Mouse (Mus musculus) G1E-ER4 (cell line): Measurements from ENCODE around the gene Gm6993. TPM values are rescaled to one million over a fixed set of nuclear protein-coding genes. Genes with fewer than 3 reads are reported as not detected.

ENCODE experiments used
- GATA1 ChIP-seq: IDR thresholded peaks from one replicate; pipeline ENCODE4 v1.8.0; 2012; ENCODE audit warnings: low read length, inconsistent platforms
- polyA plus RNA-seq: library from polyadenylated mRNA; stranded (reverse); fragments of >175 nt; gene quantifications from 2 replicates; pipeline ENCODE4 v1.2.3, GENCODE M21; 2012

Gene Gm6993
- polyA plus RNA-seq, 1 experiment, result not detected

DNA sequence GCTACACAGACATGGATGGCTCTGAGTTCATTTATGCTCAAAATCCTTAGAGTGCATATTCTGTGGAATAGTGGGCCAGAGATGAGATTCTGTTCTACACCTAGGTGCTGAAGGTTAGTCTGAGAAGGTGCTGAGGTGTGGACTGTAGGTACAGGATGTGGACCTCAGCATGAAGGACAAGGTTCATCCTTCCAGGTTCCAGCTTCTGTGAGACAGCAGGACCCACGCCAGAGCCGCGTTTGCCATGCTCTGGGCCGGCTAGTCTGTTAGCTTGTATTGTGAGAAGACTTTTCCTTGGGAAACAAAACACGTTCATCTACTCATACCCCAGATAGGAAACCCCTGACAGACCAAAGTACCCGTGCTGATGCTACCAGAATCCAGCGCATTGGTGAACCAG, 33.1 kb downstream of the Gm6993 start:
- TF ChIP-seq GATA1, result no peak

DNA sequence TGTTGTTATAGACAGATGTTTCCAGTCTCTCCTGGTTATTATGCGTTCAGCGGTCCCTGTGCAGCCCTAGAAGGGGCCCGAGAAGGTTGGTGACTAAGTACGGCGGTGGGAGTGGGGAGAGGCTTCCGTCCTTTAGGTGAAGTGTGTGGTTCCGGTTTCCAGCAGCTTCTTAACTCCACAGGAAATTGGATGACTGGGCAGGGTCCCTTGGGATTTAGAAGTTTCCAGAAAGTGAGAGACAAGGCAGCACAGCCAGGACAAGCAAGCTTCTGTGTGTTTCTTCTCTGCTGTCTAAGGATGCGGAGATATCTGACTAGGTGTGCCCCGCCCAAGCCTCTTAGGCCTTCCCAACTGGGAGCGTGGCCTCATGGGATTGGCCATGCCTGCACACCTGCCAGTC, 34.8 kb downstream of the Gm6993 start:
- no peak for TF ChIP-seq GATA1

DNA sequence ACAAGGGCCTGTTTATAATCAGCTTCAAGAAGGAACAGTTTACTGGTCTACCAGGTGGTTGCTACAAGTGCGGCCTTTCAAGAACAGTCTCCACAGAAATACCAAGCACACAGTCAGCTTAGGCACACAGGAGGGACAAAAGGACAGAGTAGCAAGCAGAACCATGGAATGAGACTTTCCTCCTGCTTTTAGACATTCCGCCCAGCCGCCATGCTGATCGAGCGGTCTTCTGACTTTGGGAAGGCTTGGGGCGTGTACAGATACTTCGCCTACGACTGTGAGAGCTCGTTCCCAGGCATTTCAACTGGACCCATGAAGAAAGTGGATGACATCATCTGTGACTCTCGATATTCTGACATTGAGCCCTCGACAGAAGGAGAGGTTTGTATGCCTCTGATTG, 37.7 kb downstream of the Gm6993 start:
- no peak for TF ChIP-seq GATA1

DNA sequence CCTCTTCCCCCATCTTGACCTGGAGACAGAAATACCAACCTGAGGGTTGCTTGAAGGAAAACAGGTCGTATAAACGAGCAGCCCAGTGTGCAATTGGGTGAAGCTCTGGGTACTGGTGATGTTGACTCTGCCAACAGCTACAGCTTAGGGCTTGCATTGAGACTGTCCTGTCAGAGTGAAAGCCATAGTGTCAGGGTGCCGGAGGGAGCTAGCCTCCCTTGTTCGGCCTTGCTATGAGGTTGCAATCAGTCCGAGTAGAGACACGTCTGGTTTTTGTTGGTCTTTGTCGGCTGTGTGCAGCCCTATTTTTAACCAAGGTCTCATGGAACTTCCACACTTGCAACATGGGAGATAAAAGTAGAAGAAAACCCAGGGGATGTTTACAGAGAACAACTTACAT, 39.7 kb downstream of the Gm6993 start:
- no peak for TF ChIP-seq GATA1

DNA sequence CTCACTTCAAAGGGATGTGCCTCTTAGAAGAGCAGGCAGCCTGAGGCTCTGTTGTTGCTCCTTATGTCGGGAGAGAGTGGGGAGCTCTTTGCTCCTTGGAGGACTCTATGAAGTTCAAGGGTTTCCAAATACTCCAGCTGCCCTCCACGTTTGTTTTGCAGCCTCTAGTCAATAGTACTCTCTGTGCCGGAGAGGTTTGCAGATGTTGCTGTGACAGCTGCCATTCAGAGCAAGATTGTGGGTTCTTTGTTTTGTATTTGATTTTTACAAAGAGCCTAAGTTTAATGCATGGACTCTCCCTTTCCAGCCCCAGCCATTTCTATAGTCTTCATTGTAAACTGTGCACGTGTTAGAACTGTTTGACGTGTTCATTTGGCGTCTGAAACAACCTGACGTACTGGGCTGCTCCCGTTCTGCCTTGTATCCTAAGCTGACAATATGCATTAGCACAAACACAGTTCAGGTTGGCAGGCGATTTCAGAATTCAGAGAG, 40.6 kb downstream of the Gm6993 start:
- TF ChIP-seq GATA1, result no peak

DNA sequence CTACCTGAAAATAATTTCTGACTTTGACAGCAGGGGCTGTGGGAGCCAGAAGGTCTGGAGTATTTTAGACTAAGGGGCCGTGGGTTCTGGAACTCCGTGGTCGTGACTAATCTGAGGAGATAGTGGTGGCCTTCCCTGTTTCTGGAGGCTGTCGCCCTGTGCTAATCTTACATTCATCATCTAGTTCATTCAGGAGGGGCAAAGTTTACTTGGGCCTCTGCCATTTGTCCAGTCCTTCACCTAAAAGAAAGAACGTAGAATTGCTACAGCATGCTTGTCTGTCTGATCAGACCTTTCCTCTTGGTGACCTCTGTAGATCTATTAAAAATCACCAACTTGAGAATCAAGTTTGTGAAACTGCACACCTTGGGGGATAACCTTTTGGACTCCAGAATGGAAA, 41.7 kb downstream of the Gm6993 start:
- no peak for TF ChIP-seq GATA1

DNA sequence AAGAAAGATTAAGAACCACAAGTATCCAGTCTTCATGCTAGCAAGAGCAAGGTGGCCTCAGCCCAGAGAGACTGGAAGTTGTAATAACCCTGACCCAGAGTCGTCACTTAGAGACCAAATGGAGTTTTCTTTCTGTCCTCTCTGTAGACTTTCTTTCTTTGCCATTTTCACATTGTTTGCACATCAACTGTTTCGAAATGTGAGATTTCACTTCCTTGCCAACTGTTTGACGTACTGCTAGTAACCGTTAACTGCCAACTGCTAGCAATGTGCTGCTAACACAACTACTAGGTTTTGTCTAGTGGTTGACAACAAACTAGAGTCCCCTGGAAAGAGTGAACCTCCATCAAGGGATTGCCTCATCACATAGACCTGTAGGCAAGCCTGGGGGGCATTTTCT, 42.6 kb downstream of the Gm6993 start:
- TF ChIP-seq GATA1, result no peak

DNA sequence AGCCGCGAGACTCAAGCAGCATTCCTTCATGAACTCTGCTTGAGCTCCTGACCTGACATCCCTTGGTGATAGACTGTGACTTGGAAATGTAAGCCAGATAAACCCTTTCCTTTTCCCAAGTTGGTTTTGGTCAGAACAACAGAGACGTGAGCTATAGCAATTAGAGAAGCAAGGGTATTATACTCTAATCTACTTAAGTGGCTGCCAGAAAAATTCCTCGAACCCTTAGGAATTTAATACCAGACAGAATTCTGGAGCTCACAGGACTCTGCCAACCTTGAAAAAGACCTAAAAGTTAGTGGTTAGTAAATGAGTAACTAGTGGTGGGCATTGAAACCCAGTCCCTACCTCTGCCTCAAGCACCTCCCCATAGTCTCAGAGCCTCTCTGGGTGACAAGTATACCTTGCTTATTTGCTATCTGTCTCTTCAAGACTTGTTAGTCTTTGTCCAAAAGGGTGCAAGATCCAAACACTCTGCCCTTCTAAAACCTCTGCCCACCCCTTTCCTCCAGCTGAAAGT, 43.1 kb downstream of the Gm6993 start:
- no peak for TF ChIP-seq GATA1

DNA sequence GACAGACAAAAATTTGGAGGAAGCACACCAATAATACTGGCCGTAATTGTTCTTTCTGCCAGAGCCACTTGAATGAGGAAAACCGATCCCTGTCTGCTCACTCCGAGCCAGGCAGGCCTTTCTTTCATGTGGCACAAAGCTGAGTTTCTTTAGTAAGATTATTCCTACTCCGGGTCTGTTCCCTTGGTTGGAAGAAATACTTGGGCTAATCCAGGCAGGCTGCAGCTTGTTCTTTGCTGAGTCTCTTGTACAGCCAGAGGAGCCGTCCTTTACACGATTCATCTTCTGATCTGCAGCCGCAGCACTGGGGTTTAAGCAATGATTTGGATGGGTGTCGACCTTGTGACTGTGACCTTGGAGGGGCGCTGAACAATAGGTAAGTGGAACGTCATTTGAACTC, 48.5 kb downstream of the Gm6993 start:
- TF ChIP-seq GATA1, result no peak

Other genes with a start within 250 kb of the Gm6993 start
- gene Fam110c, start 166.9 kb upstream of the Gm6993 start, polyA plus RNA-seq, result not detected in 2 replicates
- not detected in 2 replicates for gene Lamb1, start 24.5 kb downstream of the Gm6993 start, polyA plus RNA-seq
- gene Dld, start 110.7 kb downstream of the Gm6993 start, polyA plus RNA-seq, result 8.4 and 11.4 TPM in 2 replicates
- not detected in 2 replicates for gene Slc26a3, start 150.1 kb downstream of the Gm6993 start, polyA plus RNA-seq